Mouse (Mus musculus) liver, postnatal 0 days (tissue): ENCODE data around the gene Zfp563. TPM values are rescaled to one million over a fixed set of nuclear protein-coding genes. Genes with fewer than 3 reads are reported as not detected.

Source experiments
- ATAC-seq: fragments of 200-750 bp; cut with Nextera tagmentation; 2 replicates; pipeline ENCODE4 v1.8.0; 2017; ENCODE audit warnings: mild to moderate bottlenecking, moderate library complexity
- DNase-seq: peaks from one replicate; pipeline ENCODE4 v3.0.0-alpha.2; 2016
- H3K27ac ChIP-seq: fragments of 300-500 bp; sonication (generic); 2 replicates; pipeline ENCODE4 v1.5.1; 2014; ENCODE audit warnings: antibody characterized with exemption, moderate library complexity, mild to moderate bottlenecking, low read depth
- H3K27me3 ChIP-seq: fragments of 300-500 bp; sonication (generic); 2 replicates; pipeline ENCODE4 v1.6.1; 2014; ENCODE audit warnings: low read length, control low read depth, mixed read lengths; ENCODE audit not compliant: insufficient read depth
- H3K36me3 ChIP-seq: fragments of 300-500 bp; sonication (generic); replicated peaks from 2 replicates; pipeline ENCODE4 v1.6.1; 2014; ENCODE audit warnings: mild to moderate bottlenecking, control low read depth, low read length, moderate library complexity, mixed read lengths; ENCODE audit not compliant: insufficient read depth
- H3K4me1 ChIP-seq: fragments of 300-500 bp; sonication (generic); 2 replicates; pipeline ENCODE4 v1.6.1; 2014; ENCODE audit warnings: antibody characterized with exemption, mild to moderate bottlenecking, control low read depth; ENCODE audit not compliant: insufficient read depth
- H3K4me2 ChIP-seq: fragments of 300-500 bp; sonication (generic); 2 replicates; pipeline ENCODE4 v1.6.1; 2014; ENCODE audit warnings: low read depth, mild to moderate bottlenecking, low read length, moderate library complexity, mixed read lengths
- H3K4me3 ChIP-seq: fragments of 300-500 bp; sonication (generic); 2 replicates; pipeline ENCODE4 v1.5.1; 2014; ENCODE audit warnings: low read depth, low read length
- H3K9ac ChIP-seq: fragments of 300-500 bp; sonication (generic); replicated peaks from 2 replicates; pipeline ENCODE4 v1.6.1; 2014; ENCODE audit warnings: mild to moderate bottlenecking, moderate library complexity
- H3K9me3 ChIP-seq: fragments of 300-500 bp; sonication (generic); 2 replicates; pipeline ENCODE4 v1.6.1; 2016; ENCODE audit warnings: mild to moderate bottlenecking, control low read depth, low read length, mixed read lengths
- CTCF ChIP-seq: sonication (generic); IDR thresholded peaks from 2 replicates; pipeline ENCODE4 v1.5.1; 2016; ENCODE audit warnings: antibody characterized with exemption, low read depth
- EP300 ChIP-seq: IDR thresholded peaks from 2 replicates; pipeline ENCODE4 v1.6.1; 2016; ENCODE audit warnings: antibody characterized with exemption, low read depth, mild to moderate bottlenecking
- WGBS: fragments of 180-500 bp; shearing (Covaris S2); extraction: QIAGEN DNeasy Blood & Tissue Kit; methylation state at CpG from one replicate; pipeline ENCODE4 v1.1.7; 2014; ENCODE audit not compliant: insufficient replicate concordance; 5-methylcytosine and 5-hydroxymethylcytosine counted together
- polyA plus RNA-seq: library from polyadenylated mRNA; unstranded; fragments of >200 nt; fragmentation: Nextera tagmentation; extraction: Ambion mirVana; gene quantifications from 2 replicates; pipeline ENCODE4 v1.2.1, GENCODE M21; 2015

Gene Zfp563
- polyA plus RNA-seq, 1 experiment from 2014 or later: 1.5 TPM

DNA sequence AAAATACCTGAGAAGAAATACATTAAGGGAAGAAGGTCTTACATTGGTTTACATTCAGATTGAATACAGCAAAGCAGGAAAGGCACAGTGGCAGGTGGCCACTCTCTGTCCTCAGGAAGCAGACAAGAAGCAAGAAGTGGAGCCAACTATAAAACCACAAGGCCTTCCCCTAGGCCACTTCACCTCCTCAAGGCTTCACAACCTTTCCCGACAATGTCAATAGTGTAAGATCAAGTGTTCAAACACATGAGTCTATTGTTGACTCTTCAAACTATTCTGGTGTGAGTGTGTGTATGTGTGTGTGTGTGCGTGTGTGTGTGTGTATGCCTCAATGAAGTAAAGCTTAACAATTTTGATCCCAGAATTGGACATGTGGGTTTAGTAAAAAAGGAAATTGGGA lies 8.3 kb downstream of the Zfp563 start:
- peaks cover 8% of the 10 kb centered on the region; the same call in 1 of the 2 replicates for H3K4me1 ChIP-seq
- H3K36me3 ChIP-seq: no peaks in the 10 kb centered on the region
- H3K4me2 ChIP-seq: no peak overlapping the region
- ATAC-seq (no peak), DNase-seq (no peak)
- no peak overlapping the region for H3K27ac ChIP-seq
- no peak overlapping the region for H3K4me3 ChIP-seq
- H3K9ac ChIP-seq: no peak overlapping the region
- H3K27me3 ChIP-seq: no peaks in the 10 kb centered on the region
- no peaks in the 10 kb centered on the region for H3K9me3 ChIP-seq
- no peak for TF ChIP-seq CTCF
- WGBS: 76% methylated on average over 2 of the region's 2 CpGs

- H3K4me2 ChIP-seq: no peak overlapping the region
- H3K4me1 ChIP-seq: no peaks in the 10 kb centered on the region
- TF ChIP-seq EP300 (no peak), CTCF (no peak)
- H3K9ac ChIP-seq: no peak overlapping the region
- DNase-seq (no peak), ATAC-seq (no peak)
- no peaks in the 10 kb centered on the region for H3K36me3 ChIP-seq
- no peak overlapping the region for H3K27ac ChIP-seq
- no peak overlapping the region for H3K4me3 ChIP-seq
- H3K27me3 ChIP-seq: no peaks in the 10 kb centered on the region
- H3K9me3 ChIP-seq: no peaks in the 10 kb centered on the region
Measured at GRCm38 (mm10) chr17:33124546-33124945, 35.4 kb downstream of the Zfp563 start.

DNA sequence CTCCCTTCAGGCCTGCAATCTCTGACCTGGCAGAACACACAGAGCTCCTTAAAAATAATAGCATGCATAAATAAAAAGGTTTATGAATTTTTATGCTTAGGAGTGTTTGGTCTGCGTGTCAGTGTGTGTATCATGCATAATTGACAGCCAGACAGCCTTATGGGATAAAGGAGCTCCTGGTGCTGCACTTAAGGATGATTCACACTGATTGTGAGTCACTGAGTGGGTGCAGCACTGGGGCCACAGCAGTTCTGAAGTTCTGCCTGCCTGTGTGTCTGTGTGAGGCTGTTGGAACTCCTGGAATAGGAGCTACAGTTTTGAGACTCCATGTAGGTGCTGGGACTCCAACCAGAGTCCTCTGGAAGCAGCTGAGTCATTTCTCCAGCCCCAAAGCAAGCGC lies 37.1 kb downstream of the Zfp563 start:
- no peak overlapping the region for H3K27ac ChIP-seq
- 52% methylated on average over 2 of the region's 2 CpGs for WGBS
- DNase-seq (no peak), ATAC-seq (no peak)
- H3K27me3 ChIP-seq: no peaks in the 10 kb centered on the region
- TF ChIP-seq EP300: no peak
- TF ChIP-seq CTCF: no peak
- H3K4me3 ChIP-seq: no peak overlapping the region
- no peak overlapping the region for H3K4me2 ChIP-seq
- H3K9ac ChIP-seq: no peak overlapping the region
- H3K4me1 ChIP-seq: no peaks in the 10 kb centered on the region
- H3K36me3 ChIP-seq: no peaks in the 10 kb centered on the region
- no peaks in the 10 kb centered on the region for H3K9me3 ChIP-seq

DNA sequence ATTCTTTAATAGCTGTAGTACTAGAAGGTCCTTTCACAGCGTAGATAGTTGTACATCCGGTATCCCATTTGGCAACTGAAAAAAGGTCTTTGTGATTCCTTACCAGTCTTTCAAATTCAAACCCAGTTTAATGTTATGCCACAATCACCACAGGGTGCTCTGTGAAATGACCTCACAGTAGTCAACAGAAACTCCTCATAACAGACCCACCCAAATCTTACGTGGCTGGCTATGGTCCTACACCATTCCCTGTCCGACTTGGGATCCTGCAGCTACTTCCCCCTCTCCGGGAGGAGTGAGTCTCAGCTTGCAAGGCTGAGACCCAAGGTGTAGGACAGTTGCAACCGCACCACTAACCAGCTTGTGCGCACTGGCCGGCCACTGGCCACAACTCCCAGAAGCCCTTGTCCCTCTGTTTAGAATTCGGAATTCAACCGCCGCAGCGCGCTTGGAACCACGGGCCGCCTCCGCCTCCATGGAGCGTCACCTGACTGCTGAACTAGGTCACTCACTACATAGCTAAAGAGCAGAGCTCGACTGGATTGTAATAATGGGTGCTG lies 50.2 kb downstream of the Zfp563 start, which contains the start of gene Morc2b:
TSS of gene Morc2b (minus strand) at position 423 of the 560 bp plus-strand sequence.
- H3K9me3 ChIP-seq: no peaks in the 10 kb centered on the region
- no peaks in the 10 kb centered on the region for H3K27me3 ChIP-seq
- no peaks in the 10 kb centered on the region for H3K36me3 ChIP-seq
- ATAC-seq (no peak), DNase-seq (no peak)
- H3K4me1 ChIP-seq: no peaks in the 10 kb centered on the region
- no peak within 1 kb of the TSS for H3K27ac ChIP-seq
- TF ChIP-seq CTCF: no peak
- TF ChIP-seq EP300: no peak
- WGBS: 71% methylated on average over 18 of the region's 18 CpGs
- H3K4me3 ChIP-seq: no peak within 1 kb of the TSS
- H3K9ac ChIP-seq: no peak within 1 kb of the TSS
- H3K4me2 ChIP-seq: no peak within 1 kb of the TSS

Other genes starting within 250 kb of the Zfp563 start
- 1.4 and 1.7 TPM in 2 replicates for gene Zfp870, start 197.7 kb upstream of the Zfp563 start, polyA plus RNA-seq
- gene Cyp4f14, start 172.0 kb upstream of the Zfp563 start, polyA plus RNA-seq: 0.20 and 0.22 TPM in 2 replicates
- gene Cyp4f13, start 141.9 kb upstream of the Zfp563 start, polyA plus RNA-seq: 27.1 and 32.3 TPM in 2 replicates
- 3.2 and 3.3 TPM in 2 replicates for gene Zfp472, start 123.5 kb upstream of the Zfp563 start, polyA plus RNA-seq
- gene Zfp952, start 96.2 kb upstream of the Zfp563 start, polyA plus RNA-seq: 2.1 and 2.7 TPM in 2 replicates
- gene Zfp763, start 55.9 kb upstream of the Zfp563 start, polyA plus RNA-seq: 1.4 and 1.5 TPM in 2 replicates
- not detected in 2 replicates for gene 4921501E09Rik, start 21.3 kb upstream of the Zfp563 start, polyA plus RNA-seq
- not detected in 2 replicates for gene Morc2b, start 50.4 kb downstream of the Zfp563 start, polyA plus RNA-seq
- gene Olfr55, start 79.1 kb downstream of the Zfp563 start, polyA plus RNA-seq: not detected in 2 replicates
- gene Olfr239, start 102.0 kb downstream of the Zfp563 start, polyA plus RNA-seq: not detected in 2 replicates
- not detected in 2 replicates for gene Olfr1564, start 132.4 kb downstream of the Zfp563 start, polyA plus RNA-seq
- 2.6 and 3.0 TPM in 2 replicates for gene Zfp955a, start 165.8 kb downstream of the Zfp563 start, polyA plus RNA-seq
- gene Olfr63, start 175.4 kb downstream of the Zfp563 start, polyA plus RNA-seq: 0.02 TPM in 1 of 2 replicates, not detected in the other
- 1.9 and 2.0 TPM in 2 replicates for gene Zfp955b, start 200.2 kb downstream of the Zfp563 start, polyA plus RNA-seq